Mouse (Mus musculus): ENCODE measurements at regions not wholly inside any gene's neighbourhood (a gene's known extent, or its start where the extent isn't known, plus 50 kb on each side); places are given as distances from the start of the nearest gene placed in this dataset.

GRCm38 (mm10) chr4:87578164-87578563 lies 347.9 kb upstream of the Slc24a2 start:
- 80% methylated on average over 3 of the region's 3 CpGs for WGBS
- intact Hi-C loops (cut with DNase I), result no loop called here
- Histone ChIP-seq H3K27ac (no peak overlapping the region), H3K9ac (ENCODE audit: low read depth, low read length) (no peak overlapping the region), H3K27me3 (ENCODE audit: control insufficient read depth, insufficient read depth, low read length) (no peaks in the 10 kb centered on the region), H3K36me3 (ENCODE audit: control insufficient read depth, insufficient read depth, low read length) (no peaks in the 10 kb centered on the region), H3K4me3 (no peak overlapping the region), H3K79me2 (replicated peaks; ENCODE audit: control insufficient read depth, insufficient read depth, low read length) (no peaks in the 10 kb centered on the region), H3K4me1 (ENCODE audit: control insufficient read depth, insufficient read depth, low read length) (no peaks in the 10 kb centered on the region)
- no peak for DNase-seq
- TF ChIP-seq EP300 (IDR thresholded peaks at IDR 0.05; ENCODE audit: insufficient read depth, low read depth, low read length), result no peak
- TF ChIP-seq CTCF (IDR thresholded peaks at IDR 0.05), result no peak
- no peak for TF ChIP-seq POLR2A (IDR thresholded peaks at IDR 0.05; ENCODE audit: insufficient read depth, low read depth, low read length)

DNA sequence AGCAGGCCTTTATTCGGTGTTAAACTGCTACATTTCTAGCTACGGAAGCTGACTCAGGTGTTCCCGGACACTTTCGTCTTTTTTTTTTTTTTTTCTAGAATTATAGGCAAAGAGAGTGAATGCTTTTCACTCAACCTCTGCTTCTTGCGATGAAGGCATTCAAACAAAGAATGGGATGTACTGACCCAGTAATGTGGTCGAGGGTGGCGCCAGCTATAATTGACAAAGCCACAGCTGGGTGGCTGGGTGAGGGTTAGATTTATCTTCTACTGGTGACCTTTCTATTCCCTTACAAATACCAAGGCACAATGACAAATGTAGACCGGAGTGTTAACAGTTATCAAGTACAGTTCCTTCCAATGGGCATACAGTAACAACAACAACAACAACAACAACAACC lies 340.7 kb upstream of the Slc24a2 start:
- TF ChIP-seq CTCF (IDR thresholded peaks at IDR 0.05), result no peak
- no peak for TF ChIP-seq EP300 (IDR thresholded peaks at IDR 0.05; ENCODE audit: insufficient read depth, low read depth, low read length)
- TF ChIP-seq POLR2A (IDR thresholded peaks at IDR 0.05; ENCODE audit: insufficient read depth, low read depth, low read length), result no peak
- WGBS, result 82% methylated on average over 8 of the region's 8 CpGs
- Histone ChIP-seq H3K9ac (ENCODE audit: low read depth, low read length) (no peak overlapping the region), H3K4me1 (ENCODE audit: control insufficient read depth, insufficient read depth, low read length) (no peaks in the 10 kb centered on the region), H3K27me3 (ENCODE audit: control insufficient read depth, insufficient read depth, low read length) (no peaks in the 10 kb centered on the region), H3K4me3 (no peak overlapping the region), H3K79me2 (replicated peaks; ENCODE audit: control insufficient read depth, insufficient read depth, low read length) (no peaks in the 10 kb centered on the region), H3K36me3 (ENCODE audit: control insufficient read depth, insufficient read depth, low read length) (no peaks in the 10 kb centered on the region), H3K27ac (no peak overlapping the region)
- DNase-seq, result no peak
- intact Hi-C loops (cut with DNase I), result no loop called here

GRCm38 (mm10) chr4:87570470-87570891 lies 340.2 kb upstream of the Slc24a2 start:
- 49% methylated on average over 13 of the region's 13 CpGs for WGBS
- no peaks in the 10 kb centered on the region for H3K27me3 ChIP-seq (ENCODE audit: control insufficient read depth, insufficient read depth, low read length)
- H3K4me1 ChIP-seq (ENCODE audit: control insufficient read depth, insufficient read depth, low read length), result no peaks in the 10 kb centered on the region
- intact Hi-C loops (cut with DNase I), result no loop called here
- no peak overlapping the region for H3K27ac ChIP-seq
- no peak overlapping the region for H3K9ac ChIP-seq (ENCODE audit: low read depth, low read length)
- no peaks in the 10 kb centered on the region for H3K79me2 ChIP-seq (replicated peaks; ENCODE audit: control insufficient read depth, insufficient read depth, low read length)
- no peaks in the 10 kb centered on the region for H3K36me3 ChIP-seq (ENCODE audit: control insufficient read depth, insufficient read depth, low read length)
- no peak for TF ChIP-seq CTCF (IDR thresholded peaks at IDR 0.05)
- no peak for TF ChIP-seq POLR2A (IDR thresholded peaks at IDR 0.05; ENCODE audit: insufficient read depth, low read depth, low read length)
- no peak for TF ChIP-seq EP300 (IDR thresholded peaks at IDR 0.05; ENCODE audit: insufficient read depth, low read depth, low read length)
- DNase-seq, result peak in 1 of 2 experiments; percentile 6
- H3K4me3 ChIP-seq, result no peak overlapping the region

DNA sequence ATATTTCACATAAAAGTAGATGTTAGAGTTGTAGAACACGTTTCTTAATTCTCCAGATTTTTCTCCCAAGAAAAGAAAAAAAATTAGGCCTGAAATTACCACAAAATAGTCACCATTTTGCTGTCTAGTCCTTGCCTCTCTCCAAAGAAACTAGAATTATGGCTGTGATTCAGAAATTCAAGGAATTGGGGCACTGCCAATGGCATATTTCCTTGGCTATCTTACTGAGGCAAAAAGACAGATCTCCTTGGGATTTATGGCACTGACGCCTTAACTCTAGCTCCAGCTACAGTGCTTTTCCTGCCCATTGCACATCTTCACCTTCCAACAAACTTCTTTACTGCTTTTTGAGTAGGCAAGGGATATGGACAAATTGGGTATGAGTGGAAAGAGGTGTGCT lies 336.3 kb upstream of the Slc24a2 start:
- Histone ChIP-seq H3K36me3 (ENCODE audit: control insufficient read depth, insufficient read depth, low read length) (no peaks in the 10 kb centered on the region), H3K27me3 (ENCODE audit: control insufficient read depth, insufficient read depth, low read length) (no peaks in the 10 kb centered on the region), H3K4me1 (ENCODE audit: control insufficient read depth, insufficient read depth, low read length) (no peaks in the 10 kb centered on the region), H3K79me2 (replicated peaks; ENCODE audit: control insufficient read depth, insufficient read depth, low read length) (no peaks in the 10 kb centered on the region), H3K4me3 (no peak overlapping the region), H3K9ac (ENCODE audit: low read depth, low read length) (no peak overlapping the region), H3K27ac (no peak overlapping the region)
- 68% methylated on average over 2 of the region's 2 CpGs for WGBS
- no peak for DNase-seq
- no peak for TF ChIP-seq CTCF (IDR thresholded peaks at IDR 0.05)
- TF ChIP-seq POLR2A (IDR thresholded peaks at IDR 0.05; ENCODE audit: insufficient read depth, low read depth, low read length), result no peak
- TF ChIP-seq EP300 (IDR thresholded peaks at IDR 0.05; ENCODE audit: insufficient read depth, low read depth, low read length), result no peak
- intact Hi-C loops (cut with DNase I), result no loop called here

- WGBS, result 70% methylated on average over 3 of the region's 3 CpGs
- TF ChIP-seq CTCF (IDR thresholded peaks at IDR 0.05), result no peak
- no peak for TF ChIP-seq POLR2A (IDR thresholded peaks at IDR 0.05; ENCODE audit: insufficient read depth, low read depth, low read length)
- no peak for TF ChIP-seq EP300 (IDR thresholded peaks at IDR 0.05; ENCODE audit: insufficient read depth, low read depth, low read length)
- intact Hi-C loops (cut with DNase I), result no loop called here
These were observed 324.6 kb upstream of the Slc24a2 start for GRCm38 (mm10) chr4:87554912-87555311.

More at GRCm38 (mm10) chr4:87554912-87555311, 324.6 kb upstream of the Slc24a2 start:
- H3K79me2 ChIP-seq (replicated peaks; ENCODE audit: control insufficient read depth, insufficient read depth, low read length), result no peaks in the 10 kb centered on the region
- no peaks in the 10 kb centered on the region for H3K4me1 ChIP-seq (ENCODE audit: control insufficient read depth, insufficient read depth, low read length)
- H3K4me3 ChIP-seq, result no peak overlapping the region
- no peaks in the 10 kb centered on the region for H3K36me3 ChIP-seq (ENCODE audit: control insufficient read depth, insufficient read depth, low read length)
- no peak for DNase-seq
- H3K27ac ChIP-seq, result no peak overlapping the region
- H3K27me3 ChIP-seq (ENCODE audit: control insufficient read depth, insufficient read depth, low read length), result no peaks in the 10 kb centered on the region
- H3K9ac ChIP-seq (ENCODE audit: low read depth, low read length), result no peak overlapping the region
